16 mouse cellular contexts compared by ENCODE assay signal in genomic region chr17:34900826-34901225, GRCm38 (mm10). TPM values are rescaled to one million over a fixed set of nuclear protein-coding genes. Genes with fewer than 3 reads are reported as not detected.
DNase-seq lines count a peak whose midpoint lies in the region; ATAC-seq and TF ChIP-seq lines count a peak whose summit lies in the region.
"Not testable (repeated sequence)": the region's sequence is repeated elsewhere in the genome, so short reads cannot be mapped to it uniquely, and the experiment has no call there.
"Had no signal": no experiment of that assay in that cellular context is flagged by ENCODE, and none has a peak within 500 bp of the region (broad histone marks: within the 10 kb centered on the region; RNA-seq: fewer than 3 reads in every experiment).

No protein-coding gene starts in this region.

- not testable (repeated sequence) for TF ChIP-seq CTCF in lung, embryonic 14.5 days (IDR thresholded peaks at IDR 0.05; ENCODE audit: low read depth)

- not testable (repeated sequence) for H3K9ac ChIP-seq in forebrain, embryonic 12.5 days; hindbrain, embryonic 14.5 days; limb, embryonic 12.5 days (replicated peaks); lung, embryonic 14.5 days; midbrain, embryonic 13.5 days (replicated peaks); neural tube, embryonic 13.5 days

- H3K4me3 ChIP-seq in embryonic facial prominence, embryonic 10.5 days, result peak overlapping the region; percentile 99; the same call in 1 of the 2 replicates
- H3K4me3 ChIP-seq in forebrain, embryonic 12.5 days (replicated peaks); hindbrain, embryonic 14.5 days (replicated peaks; ENCODE audit: low read length); limb, embryonic 12.5 days (replicated peaks): not testable (repeated sequence)
- 0 out of 2 replicates have a peak overlapping the region, but pooled peaks have one; percentile 4 for H3K4me3 ChIP-seq in lung, embryonic 14.5 days (ENCODE audit: low read depth, low read length)
- H3K4me3 ChIP-seq in midbrain, embryonic 13.5 days (replicated peaks), result peak overlapping the region; percentile 96; the same call in 1 of the 2 replicates
- H3K4me3 ChIP-seq in neural tube, embryonic 13.5 days, result peak overlapping the region; percentile 93; the same call in 1 of the 2 replicates

- H3K9me3 ChIP-seq in embryonic facial prominence, embryonic 10.5 days; forebrain, embryonic 12.5 days; hindbrain, embryonic 14.5 days (ENCODE audit: control insufficient read depth, low read length); limb, embryonic 12.5 days; lung, embryonic 14.5 days (ENCODE audit: low read depth, low read length); midbrain, embryonic 13.5 days; neural tube, embryonic 13.5 days: not testable (repeated sequence)

- H3K4me1 ChIP-seq in embryonic facial prominence, embryonic 10.5 days, result peaks cover 38% of the 10 kb centered on the region
- H3K4me1 ChIP-seq in forebrain, embryonic 12.5 days, result peaks cover 34% of the 10 kb centered on the region
- H3K4me1 ChIP-seq in hindbrain, embryonic 14.5 days (replicated peaks; ENCODE audit: control insufficient read depth, insufficient read depth, low read length), result peaks cover 30% of the 10 kb centered on the region
- peaks cover 33% of the 10 kb centered on the region for H3K4me1 ChIP-seq in limb, embryonic 12.5 days (replicated peaks)
- peaks cover 11% of the 10 kb centered on the region; the same call in 1 of the 2 replicates for H3K4me1 ChIP-seq in lung, embryonic 14.5 days (ENCODE audit: insufficient read depth)
- H3K4me1 ChIP-seq in midbrain, embryonic 13.5 days (replicated peaks), result peaks cover 40% of the 10 kb centered on the region
- peaks cover 40% of the 10 kb centered on the region for H3K4me1 ChIP-seq in neural tube, embryonic 13.5 days (replicated peaks)

- H3K27me3 ChIP-seq in embryonic facial prominence, embryonic 10.5 days (replicated peaks; ENCODE audit: low read depth, poor library complexity, severe bottlenecking); forebrain, embryonic 12.5 days; hindbrain, embryonic 14.5 days (ENCODE audit: control insufficient read depth, insufficient read depth, low read length); limb, embryonic 12.5 days; lung, embryonic 14.5 days (ENCODE audit: insufficient read depth, low read length); midbrain, embryonic 13.5 days; neural tube, embryonic 13.5 days: not testable (repeated sequence)

- peaks cover 63% of the 10 kb centered on the region for H3K36me3 ChIP-seq in embryonic facial prominence, embryonic 10.5 days (replicated peaks)
- H3K36me3 ChIP-seq in forebrain, embryonic 12.5 days (replicated peaks), result peaks cover 53% of the 10 kb centered on the region
- H3K36me3 ChIP-seq in hindbrain, embryonic 14.5 days (replicated peaks; ENCODE audit: control insufficient read depth, insufficient read depth), result peaks cover 58% of the 10 kb centered on the region
- H3K36me3 ChIP-seq in limb, embryonic 12.5 days, result peaks cover 57% of the 10 kb centered on the region
- H3K36me3 ChIP-seq in lung, embryonic 14.5 days (ENCODE audit: insufficient read depth), result peaks cover 49% of the 10 kb centered on the region
- peaks cover 54% of the 10 kb centered on the region for H3K36me3 ChIP-seq in midbrain, embryonic 13.5 days
- H3K36me3 ChIP-seq in neural tube, embryonic 13.5 days, result peaks cover 56% of the 10 kb centered on the region

- peak overlapping the region; percentile 98; the same call in 1 of the 2 replicates for H3K4me2 ChIP-seq in forebrain, embryonic 12.5 days
- peak overlapping the region; percentile 93; the same call in 1 of the 2 replicates for H3K4me2 ChIP-seq in hindbrain, embryonic 14.5 days (replicated peaks)
- peak overlapping the region; percentile 91; the same call in 1 of the 2 replicates for H3K4me2 ChIP-seq in limb, embryonic 12.5 days
- not testable (repeated sequence) for H3K4me2 ChIP-seq in lung, embryonic 14.5 days
- H3K4me2 ChIP-seq in midbrain, embryonic 13.5 days (replicated peaks), result peak overlapping the region; percentile 99; the same call in 1 of the 2 replicates
- peak overlapping the region; percentile 94 for H3K4me2 ChIP-seq in neural tube, embryonic 13.5 days

- DNase-seq in 416B (ENCODE audit: low read depth), result peak; percentile 23
- not testable (repeated sequence) for DNase-seq in embryonic facial prominence, embryonic 10.5 days (ENCODE audit: low spot score); hindbrain, embryonic 14.5 days (ENCODE audit: low spot score); lung, embryonic 14.5 days

- ATAC-seq in forebrain, embryonic 12.5 days (ENCODE audit: low FRiP score); hindbrain, embryonic 14.5 days (ENCODE audit: low FRiP score); limb, embryonic 12.5 days (ENCODE audit: insufficient number of reproducible peaks, insufficient read depth, low FRiP score, low TSS enrichment, low read depth); lung, embryonic 14.5 days (ENCODE audit: insufficient read depth); midbrain, embryonic 13.5 days; neural tube, embryonic 13.5 days (ENCODE audit: low read depth): not testable (repeated sequence)

- not testable (repeated sequence) for H3K27ac ChIP-seq in embryonic facial prominence, embryonic 10.5 days (replicated peaks); forebrain, embryonic 12.5 days; hindbrain, embryonic 14.5 days; limb, embryonic 12.5 days; lung, embryonic 14.5 days (ENCODE audit: low read depth); midbrain, embryonic 13.5 days; neural tube, embryonic 13.5 days (replicated peaks)

RNA-seq across cellular contexts. Expression of gene Ehmt2, which starts 2.6 kb away (rescaled TPM):
- polyA plus RNA-seq in embryonic facial prominence, embryonic 10.5 days (2016; fragmentation: Nextera tagmentation; extraction: Ambion mirVana), result 96.5 and 103 TPM in 2 replicates
- 111 and 114 TPM in 2 replicates for polyA plus RNA-seq in forebrain, embryonic 12.5 days (2016; fragmentation: Nextera tagmentation; extraction: Ambion mirVana)
- 72.6 and 82.1 TPM in 2 replicates for polyA plus RNA-seq in hindbrain, embryonic 14.5 days (2014; fragmentation: Nextera tagmentation; extraction: Ambion mirVana)
- polyA plus RNA-seq in limb, embryonic 12.5 days (2016; fragmentation: Nextera tagmentation; extraction: Ambion mirVana), result 114 TPM in 2 replicates
- 64.1 and 71.0 TPM in 2 replicates for polyA plus RNA-seq in lung, embryonic 14.5 days (2014; fragmentation: Nextera tagmentation; extraction: Ambion mirVana)
- polyA plus RNA-seq in midbrain, embryonic 13.5 days (2015; fragmentation: Nextera tagmentation; extraction: Ambion mirVana), result 105 and 114 TPM in 2 replicates
- polyA plus RNA-seq in neural tube, embryonic 13.5 days (2015; fragmentation: Nextera tagmentation; extraction: Ambion mirVana), result 86.8 and 88.7 TPM in 2 replicates

RNA-seq across cellular contexts. Expression of gene C2, which starts 2.8 kb away (rescaled TPM):
- 0.55 and 1.6 TPM in 2 replicates for polyA plus RNA-seq in embryonic facial prominence, embryonic 10.5 days (2016; fragmentation: Nextera tagmentation; extraction: Ambion mirVana)
- 1.3 and 1.6 TPM in 2 replicates for polyA plus RNA-seq in forebrain, embryonic 12.5 days (2016; fragmentation: Nextera tagmentation; extraction: Ambion mirVana)
- 1.2 and 1.8 TPM in 2 replicates for polyA plus RNA-seq in hindbrain, embryonic 14.5 days (2014; fragmentation: Nextera tagmentation; extraction: Ambion mirVana)
- polyA plus RNA-seq in limb, embryonic 12.5 days (2016; fragmentation: Nextera tagmentation; extraction: Ambion mirVana), result 0.84 and 1.1 TPM in 2 replicates
- 1.3 and 1.4 TPM in 2 replicates for polyA plus RNA-seq in lung, embryonic 14.5 days (2014; fragmentation: Nextera tagmentation; extraction: Ambion mirVana)
- polyA plus RNA-seq in midbrain, embryonic 13.5 days (2015; fragmentation: Nextera tagmentation; extraction: Ambion mirVana), result 1.2 and 2.1 TPM in 2 replicates
- polyA plus RNA-seq in neural tube, embryonic 13.5 days (2015; fragmentation: Nextera tagmentation; extraction: Ambion mirVana), result 0.99 and 2.1 TPM in 2 replicates

RNA-seq across cellular contexts. Expression of gene Slc44a4, which starts 13.4 kb away (rescaled TPM):
- 0.21 and 0.44 TPM in 2 replicates for polyA plus RNA-seq in embryonic facial prominence, embryonic 10.5 days (2016; fragmentation: Nextera tagmentation; extraction: Ambion mirVana)
- not detected in 2 replicates for polyA plus RNA-seq in forebrain, embryonic 12.5 days (2016; fragmentation: Nextera tagmentation; extraction: Ambion mirVana)
- 0.11 and 0.12 TPM in 2 replicates for polyA plus RNA-seq in hindbrain, embryonic 14.5 days (2014; fragmentation: Nextera tagmentation; extraction: Ambion mirVana)
- not detected in 2 replicates for polyA plus RNA-seq in limb, embryonic 12.5 days (2016; fragmentation: Nextera tagmentation; extraction: Ambion mirVana)
- polyA plus RNA-seq in lung, embryonic 14.5 days (2014; fragmentation: Nextera tagmentation; extraction: Ambion mirVana), result 0.42 and 0.55 TPM in 2 replicates
- 0.09 TPM in 1 of 2 replicates, not detected in the other for polyA plus RNA-seq in midbrain, embryonic 13.5 days (2015; fragmentation: Nextera tagmentation; extraction: Ambion mirVana)
- polyA plus RNA-seq in neural tube, embryonic 13.5 days (2015; fragmentation: Nextera tagmentation; extraction: Ambion mirVana), result not detected in 2 replicates
- polyA plus RNA-seq: hindbrain, embryonic 13.5 days had no signal

RNA-seq across cellular contexts. Expression of gene Gm20547, which starts 19.0 kb away (rescaled TPM):
- not detected in 2 replicates for polyA plus RNA-seq in embryonic facial prominence, embryonic 10.5 days (2016; fragmentation: Nextera tagmentation; extraction: Ambion mirVana)
- polyA plus RNA-seq in forebrain, embryonic 12.5 days (2016; fragmentation: Nextera tagmentation; extraction: Ambion mirVana), result not detected in 2 replicates
- polyA plus RNA-seq in hindbrain, embryonic 14.5 days (2014; fragmentation: Nextera tagmentation; extraction: Ambion mirVana), result not detected in 2 replicates
- polyA plus RNA-seq in limb, embryonic 12.5 days (2016; fragmentation: Nextera tagmentation; extraction: Ambion mirVana), result 0.18 TPM in 1 of 2 replicates, not detected in the other
- polyA plus RNA-seq in lung, embryonic 14.5 days (2014; fragmentation: Nextera tagmentation; extraction: Ambion mirVana), result not detected in 2 replicates
- polyA plus RNA-seq in midbrain, embryonic 13.5 days (2015; fragmentation: Nextera tagmentation; extraction: Ambion mirVana), result 0.08 TPM in 1 of 2 replicates, not detected in the other
- not detected in 2 replicates for polyA plus RNA-seq in neural tube, embryonic 13.5 days (2015; fragmentation: Nextera tagmentation; extraction: Ambion mirVana)
- polyA plus RNA-seq: embryonic facial prominence, embryonic 11.5 days; forebrain, embryonic 16.5 days; frontal cortex, adult 2 months; gonadal fat pad, adult 2 months; heart, adult 2 months; heart, embryonic 11.5 days; heart, embryonic 15.5 days; hindbrain, embryonic 13.5 days had no signal

RNA-seq across cellular contexts. Expression of gene Zbtb12, which starts 21.5 kb away (rescaled TPM):
- 4.8 and 6.2 TPM in 2 replicates for polyA plus RNA-seq in embryonic facial prominence, embryonic 10.5 days (2016; fragmentation: Nextera tagmentation; extraction: Ambion mirVana)
- 9.2 and 10.4 TPM in 2 replicates for polyA plus RNA-seq in forebrain, embryonic 12.5 days (2016; fragmentation: Nextera tagmentation; extraction: Ambion mirVana)
- 3.0 and 3.3 TPM in 2 replicates for polyA plus RNA-seq in hindbrain, embryonic 14.5 days (2014; fragmentation: Nextera tagmentation; extraction: Ambion mirVana)
- polyA plus RNA-seq in limb, embryonic 12.5 days (2016; fragmentation: Nextera tagmentation; extraction: Ambion mirVana), result 9.3 and 10.8 TPM in 2 replicates
- 0.81 and 1.2 TPM in 2 replicates for polyA plus RNA-seq in lung, embryonic 14.5 days (2014; fragmentation: Nextera tagmentation; extraction: Ambion mirVana)
- 13.2 and 16.3 TPM in 2 replicates for polyA plus RNA-seq in midbrain, embryonic 13.5 days (2015; fragmentation: Nextera tagmentation; extraction: Ambion mirVana)
- polyA plus RNA-seq in neural tube, embryonic 13.5 days (2015; fragmentation: Nextera tagmentation; extraction: Ambion mirVana), result 9.5 and 10.4 TPM in 2 replicates
